14 mouse cellular contexts compared by ENCODE assay signal in genomic region chr9:48795095-48795494, GRCm38 (mm10). TPM values are rescaled to one million over a fixed set of nuclear protein-coding genes. Genes with fewer than 3 reads are reported as not detected.
A peak's percentile ranks its signal among the peaks of the same experiment; 100 is the strongest.
DNase-seq lines count a peak whose midpoint lies in the region; TF ChIP-seq lines count a peak whose summit lies in the region.
"Had no signal": no experiment of that assay in that cellular context is flagged by ENCODE, and none has a peak within 500 bp of the region (broad histone marks: within the 10 kb centered on the region; RNA-seq: fewer than 3 reads in every experiment).

No protein-coding gene starts in this region.

- H3K9me3 ChIP-seq in limb, embryonic 10.5 days (replicated peaks), result no peaks in the 10 kb centered on the region

- no peak for TF ChIP-seq POLR2A in thymus, adult 2 months (IDR thresholded peaks at IDR 0.05; ENCODE audit: control insufficient read depth, extremely low read depth, insufficient read depth, low read length, poor library complexity)

- no peaks in the 10 kb centered on the region for H3K36me3 ChIP-seq in thymus, adult 2 months (ENCODE audit: control insufficient read depth, insufficient read depth, low read length)
- no peaks in the 10 kb centered on the region for H3K36me3 ChIP-seq in limb, embryonic 10.5 days

- no peaks in the 10 kb centered on the region for H3K27me3 ChIP-seq in thymus, adult 2 months (ENCODE audit: control insufficient read depth, insufficient read depth, low read length)
- peaks cover 29% of the 10 kb centered on the region for H3K27me3 ChIP-seq in limb, embryonic 10.5 days (ENCODE audit: low read depth, poor library complexity, severe bottlenecking)

- peak overlapping the region; percentile 65 for H3K27ac ChIP-seq in gastrocnemius, adult 2 months
- no peak overlapping the region for H3K27ac ChIP-seq in thymus, adult 2 months (ENCODE audit: control insufficient read depth, insufficient read depth, low read length)
- H3K27ac ChIP-seq in limb, embryonic 10.5 days, result peak overlapping the region; percentile 50

- 0 out of 2 replicates have a peak overlapping the region, but pooled peaks have one; percentile 8 for H3K4me3 ChIP-seq in gastrocnemius, adult 2 months
- no peak overlapping the region for H3K4me3 ChIP-seq in thymus, adult 2 months (ENCODE audit: control insufficient read depth, insufficient read depth, low read length)
- no peak overlapping the region for H3K4me3 ChIP-seq in limb, embryonic 10.5 days

- DNase-seq in gastrocnemius, adult 2 months, result no peak
- no peak for DNase-seq in gastrocnemius, postnatal 4 days (ENCODE audit: low spot score in 2 of 2)
- peak; percentile 49 for DNase-seq in thymus, postnatal 0 days (ENCODE audit: low spot score)
- no peak for DNase-seq in thymus, adult 2 months
- DNase-seq in limb, embryonic 10.5 days (ENCODE audit: low spot score), result no peak
- no peak for DNase-seq in adrenal gland, postnatal 4 days (ENCODE audit: low spot score in 2 of 2)
- no peak for DNase-seq in c-Kit-positive CD71-positive TER-119-positive erythroid progenitor cells, embryonic 14.5 days (ENCODE audit: low spot score)
- no peak for DNase-seq in ovary, postnatal 10 days (ENCODE audit: low spot score)
- DNase-seq: adrenal gland, postnatal 36 days; cerebellum, adult 18-20 months; heart, postnatal 36 days; kidney, adult 8-10 months; lung, postnatal 36 days had no signal

- intact Hi-C loops in gastrocnemius, adult 2 months (cut with DNase I), result no loop called here

- 3% methylated on average over 8 of the region's 8 CpGs for WGBS in thymus, adult 2 months
- WGBS in limb, embryonic 10.5 days, result 13% methylated on average over 8 of the region's 8 CpGs

- TF ChIP-seq CTCF in gastrocnemius, adult 2 months (IDR thresholded peaks at IDR 0.05), result no peak
- TF ChIP-seq CTCF in thymus, adult 2 months (IDR thresholded peaks at IDR 0.05; ENCODE audit: borderline replicate concordance, control insufficient read depth, extremely low read depth, insufficient read depth, low read length, poor library complexity), result no peak

- peaks cover 11% of the 10 kb centered on the region for H3K4me1 ChIP-seq in thymus, adult 2 months (replicated peaks; ENCODE audit: control insufficient read depth, insufficient read depth, low read length)
- H3K4me1 ChIP-seq in limb, embryonic 10.5 days, result peaks cover 53% of the 10 kb centered on the region

RNA-seq across cellular contexts. Expression of gene Zbtb16, which starts 40.9 kb away (rescaled TPM):
- total RNA-seq in gastrocnemius, adult 2 months (2021), result 100 to 1,000 TPM; 163 to 166 TPM
- 10 to 100 TPM; 13.7 to 16.4 TPM for total RNA-seq in gastrocnemius, postnatal 4 days (2021)
- polyA plus RNA-seq in thymus, postnatal 0 days (2015; fragmentation: Nextera tagmentation; extraction: Ambion mirVana), result 1.4 and 1.6 TPM in 2 replicates
- polyA plus RNA-seq in thymus, adult 2 months (2012; rRNA removed), result 3.7 and 4.1 TPM in 2 replicates
- polyA plus RNA-seq in limb, embryonic 10.5 days (2016; fragmentation: Nextera tagmentation; extraction: Ambion mirVana), result 19.7 and 29.3 TPM in 2 replicates
- 10 to 100 TPM; 32.4 to 47.4 TPM for total RNA-seq in adrenal gland, postnatal 4 days (2021)
- polyA plus RNA-seq: C2C12 had no signal
